Mouse (Mus musculus) liver, embryonic 15.5 days (tissue): Measurements from ENCODE around the gene 3110082I17Rik. TPM values are rescaled to one million over a fixed set of nuclear protein-coding genes. Genes with fewer than 3 reads are reported as not detected.

Experiments used
- ATAC-seq: fragments of 200-750 bp; cut with Nextera tagmentation; 2 replicates; pipeline ENCODE4 v1.8.0; 2017; ENCODE audit warnings: moderate number of reproducible peaks, mild to moderate bottlenecking, moderate library complexity; ENCODE audit not compliant: insufficient read depth
- H3K27ac ChIP-seq: fragments of 300-500 bp; sonication (generic); replicated peaks from 2 replicates; pipeline ENCODE4 v1.5.1; 2015; ENCODE audit warnings: mild to moderate bottlenecking, inconsistent platforms
- H3K27me3 ChIP-seq: fragments of 300-500 bp; sonication (generic); 2 replicates; pipeline ENCODE4 v1.6.1; 2015; ENCODE audit warnings: mild to moderate bottlenecking, inconsistent platforms
- H3K36me3 ChIP-seq: fragments of 300-500 bp; sonication (generic); replicated peaks from 2 replicates; pipeline ENCODE4 v1.6.1; 2015; ENCODE audit warnings: moderate library complexity, mild to moderate bottlenecking, inconsistent platforms
- H3K4me1 ChIP-seq: fragments of 300-500 bp; sonication (generic); replicated peaks from 2 replicates; pipeline ENCODE4 v1.6.1; 2015; ENCODE audit warnings: inconsistent platforms
- H3K4me2 ChIP-seq: fragments of 300-500 bp; sonication (generic); 2 replicates; pipeline ENCODE4 v1.6.1; 2015; ENCODE audit warnings: moderate library complexity, mild to moderate bottlenecking, inconsistent platforms
- H3K4me3 ChIP-seq: fragments of 300-500 bp; sonication (generic); replicated peaks from 2 replicates; pipeline ENCODE4 v1.5.1; 2015; ENCODE audit warnings: mild to moderate bottlenecking, inconsistent platforms
- H3K9ac ChIP-seq: fragments of 300-500 bp; sonication (generic); 2 replicates; pipeline ENCODE4 v1.6.1; 2015; ENCODE audit warnings: moderate library complexity, mild to moderate bottlenecking, inconsistent platforms
- H3K9me3 ChIP-seq: fragments of 300-500 bp; sonication (generic); replicated peaks from 2 replicates; pipeline ENCODE4 v1.6.1; 2016; ENCODE audit warnings: inconsistent platforms
- WGBS: fragments of 180-500 bp; shearing (Covaris S2); methylation state at CpG from one replicate; pipeline ENCODE4 v1.1.7; 2015; ENCODE audit warnings: mixed read lengths; ENCODE audit not compliant: insufficient replicate concordance; 5-methylcytosine and 5-hydroxymethylcytosine counted together
- polyA plus RNA-seq: library from polyadenylated mRNA; unstranded; fragments of >200 nt; fragmentation: Nextera tagmentation; extraction: Ambion mirVana; gene quantifications from 2 replicates; pipeline ENCODE4 v1.2.1, GENCODE M21; 2015

3110082I17Rik gene
- polyA plus RNA-seq, 1 experiment from 2014 or later, result 12.0 TPM

GRCm38 (mm10) chr5:139364911-139365571 is 95.3 kb downstream of the 3110082I17Rik start:
- Histone ChIP-seq H3K4me2 (peak overlapping the region; percentile 43), H3K27me3 (no peaks in the 10 kb centered on the region), H3K4me1 (peaks cover 62% of the 10 kb centered on the region), H3K9me3 (no peaks in the 10 kb centered on the region), H3K27ac (peak overlapping the region; percentile 82), H3K36me3 (no peaks in the 10 kb centered on the region), H3K9ac (0 out of 2 replicates have a peak overlapping the region, but pooled peaks have one; percentile 7), H3K4me3 (no peak overlapping the region)
- WGBS, result 38% methylated on average over 5 of the region's 5 CpGs
- peak; percentile 17; the same call in 1 of the 2 replicates for ATAC-seq

DNA sequence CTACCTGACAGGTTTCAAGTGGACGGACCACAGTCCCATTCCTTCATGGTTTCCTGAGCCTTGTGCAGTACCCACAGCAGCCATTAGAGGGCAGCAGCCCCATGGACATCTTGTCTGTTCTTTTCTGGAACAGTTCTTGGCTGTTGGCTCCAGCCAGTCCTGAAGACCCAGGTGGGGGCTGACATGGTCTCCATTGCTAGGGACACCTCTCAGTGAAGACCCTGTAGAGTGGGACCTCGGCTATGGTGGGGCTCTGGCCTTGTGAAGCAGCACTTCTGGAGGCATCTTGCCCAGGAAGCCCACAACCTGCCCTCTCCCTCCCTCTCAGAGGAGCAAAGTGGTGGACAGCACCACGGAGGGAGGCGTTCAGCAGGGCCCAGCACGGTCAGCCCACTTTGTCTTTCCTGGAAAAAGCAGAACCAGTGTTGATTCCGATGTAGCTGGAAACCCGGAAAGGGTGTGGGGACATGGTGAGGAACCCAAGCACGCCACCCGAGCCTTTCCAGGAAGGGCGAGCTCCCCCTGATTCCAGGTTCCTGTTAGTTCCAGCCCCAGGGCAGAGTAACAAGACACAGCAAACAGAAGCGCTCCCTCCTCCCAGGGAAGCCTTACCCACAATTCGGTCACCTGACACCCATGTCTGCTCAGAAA is 95.9 kb downstream of the 3110082I17Rik start:
- peak overlapping the region; percentile 82 for H3K27ac ChIP-seq
- ATAC-seq, result peak; percentile 49

DNA sequence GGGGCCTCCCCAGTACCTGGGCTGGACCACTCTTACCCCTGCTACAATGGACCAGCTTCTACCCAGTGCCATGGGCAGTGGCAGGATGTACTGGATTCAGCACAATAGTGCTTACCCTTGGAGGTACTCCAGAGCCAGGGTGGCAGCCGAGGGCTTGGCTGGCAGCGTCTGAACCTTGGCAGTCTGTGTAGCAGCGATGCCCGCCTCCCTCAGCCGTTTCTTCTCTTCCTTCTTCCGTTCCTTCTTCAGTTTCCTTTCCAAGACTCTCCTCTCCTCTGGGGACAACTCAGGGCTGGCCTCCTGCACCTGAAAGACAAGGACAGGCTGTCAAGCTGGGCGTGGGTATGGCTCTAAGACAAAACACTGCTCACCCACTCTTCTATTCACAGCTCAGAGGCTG is 96.5 kb downstream of the 3110082I17Rik start:
- H3K36me3 ChIP-seq, result no peaks in the 10 kb centered on the region
- ATAC-seq, result no peak
- H3K4me2 ChIP-seq, result 0 out of 2 replicates have a peak overlapping the region, but pooled peaks have one; percentile 43
- no peak overlapping the region for H3K9ac ChIP-seq
- H3K27me3 ChIP-seq, result no peaks in the 10 kb centered on the region
- H3K4me3 ChIP-seq, result no peak overlapping the region
- WGBS, result 55% methylated on average over 7 of the region's 7 CpGs
- no peaks in the 10 kb centered on the region for H3K9me3 ChIP-seq
- H3K27ac ChIP-seq, result no peak overlapping the region
- H3K4me1 ChIP-seq, result peaks cover 51% of the 10 kb centered on the region

More for the DNA sequence above, 95.9 kb downstream of the 3110082I17Rik start:
- Histone ChIP-seq H3K9me3 (no peaks in the 10 kb centered on the region), H3K4me2 (peak overlapping the region; percentile 43), H3K4me1 (peaks cover 55% of the 10 kb centered on the region), H3K9ac (0 out of 2 replicates have a peak overlapping the region, but pooled peaks have one; percentile 7), H3K27me3 (no peaks in the 10 kb centered on the region), H3K36me3 (no peaks in the 10 kb centered on the region), H3K4me3 (no peak overlapping the region)
- WGBS, result 20% methylated on average over 12 of the region's 12 CpGs

- no peak overlapping the region for H3K4me3 ChIP-seq
- no peaks in the 10 kb centered on the region for H3K36me3 ChIP-seq
- no peak overlapping the region for H3K27ac ChIP-seq
- WGBS, result 77% methylated on average over 5 of the region's 5 CpGs
- H3K4me2 ChIP-seq, result no peak overlapping the region
- H3K4me1 ChIP-seq, result peaks cover 7% of the 10 kb centered on the region
- no peaks in the 10 kb centered on the region for H3K27me3 ChIP-seq
- no peak overlapping the region for H3K9ac ChIP-seq
- ATAC-seq, result no peak
- H3K9me3 ChIP-seq, result no peaks in the 10 kb centered on the region
These were observed 101.1 kb downstream of the 3110082I17Rik start for GRCm38 (mm10) chr5:139359244-139359643.

GRCm38 (mm10) chr5:139358653-139359052 is 101.7 kb downstream of the 3110082I17Rik start:
- H3K36me3 ChIP-seq, result no peaks in the 10 kb centered on the region
- H3K27me3 ChIP-seq, result no peaks in the 10 kb centered on the region
- no peak overlapping the region for H3K4me3 ChIP-seq
- ATAC-seq, result 0 out of 2 replicates have a peak, but pooled peaks have one; percentile 11
- WGBS, result 71% methylated on average over 2 of the region's 2 CpGs
- no peak overlapping the region for H3K4me2 ChIP-seq
- no peaks in the 10 kb centered on the region for H3K9me3 ChIP-seq
- no peak overlapping the region for H3K27ac ChIP-seq
- H3K4me1 ChIP-seq, result peaks cover 7% of the 10 kb centered on the region
- H3K9ac ChIP-seq, result no peak overlapping the region

DNA sequence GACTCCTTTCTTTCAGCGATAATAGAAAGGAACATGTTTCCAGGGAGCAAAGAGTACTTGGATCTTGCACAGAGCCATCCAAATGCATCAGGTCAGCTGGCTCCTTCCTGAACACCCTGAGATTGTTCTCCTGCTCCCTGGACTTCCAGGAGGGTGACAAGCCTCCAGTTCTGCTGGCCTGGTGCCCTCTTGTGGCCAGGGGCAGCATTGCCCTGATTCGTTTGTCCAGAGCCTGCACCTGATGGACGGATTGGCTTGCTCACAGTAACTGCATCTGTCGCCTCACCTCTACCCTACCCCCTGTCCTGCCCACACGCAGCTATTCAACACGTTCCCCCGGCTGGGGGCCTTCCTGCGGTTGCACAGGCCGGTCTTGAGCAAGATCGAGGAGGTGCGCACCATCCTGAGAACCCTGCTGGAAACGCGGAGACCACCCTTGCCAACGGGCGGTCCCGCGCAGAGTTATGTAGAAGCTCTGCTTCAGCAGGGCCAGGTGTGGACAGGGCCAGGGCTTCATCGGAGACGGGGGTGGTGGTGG is 105.0 kb downstream of the 3110082I17Rik start:
- no peak overlapping the region for H3K27ac ChIP-seq
- WGBS, result 35% methylated on average over 19 of the region's 19 CpGs
- H3K9ac ChIP-seq, result no peak overlapping the region
- no peak overlapping the region for H3K4me2 ChIP-seq
- no peaks in the 10 kb centered on the region for H3K36me3 ChIP-seq
- no peaks in the 10 kb centered on the region for H3K9me3 ChIP-seq
- 0 out of 2 replicates have a peak, but pooled peaks cover 4% of the 10 kb centered on the region for H3K27me3 ChIP-seq
- H3K4me3 ChIP-seq, result no peak overlapping the region
- no peak; the same call in none of the 2 replicates for ATAC-seq
- H3K4me1 ChIP-seq, result peaks cover 39% of the 10 kb centered on the region

- WGBS, result 73% methylated on average over 11 of the region's 11 CpGs
- Histone ChIP-seq H3K36me3 (no peaks in the 10 kb centered on the region), H3K4me1 (peaks cover 53% of the 10 kb centered on the region), H3K27ac (no peak overlapping the region), H3K4me3 (no peak overlapping the region), H3K27me3 (0 out of 2 replicates have a peak, but pooled peaks cover 4% of the 10 kb centered on the region), H3K9me3 (no peaks in the 10 kb centered on the region), H3K4me2 (no peak overlapping the region), H3K9ac (no peak overlapping the region)
- ATAC-seq, result no peak
These were observed 106.4 kb downstream of the 3110082I17Rik start for GRCm38 (mm10) chr5:139353946-139354345.

DNA sequence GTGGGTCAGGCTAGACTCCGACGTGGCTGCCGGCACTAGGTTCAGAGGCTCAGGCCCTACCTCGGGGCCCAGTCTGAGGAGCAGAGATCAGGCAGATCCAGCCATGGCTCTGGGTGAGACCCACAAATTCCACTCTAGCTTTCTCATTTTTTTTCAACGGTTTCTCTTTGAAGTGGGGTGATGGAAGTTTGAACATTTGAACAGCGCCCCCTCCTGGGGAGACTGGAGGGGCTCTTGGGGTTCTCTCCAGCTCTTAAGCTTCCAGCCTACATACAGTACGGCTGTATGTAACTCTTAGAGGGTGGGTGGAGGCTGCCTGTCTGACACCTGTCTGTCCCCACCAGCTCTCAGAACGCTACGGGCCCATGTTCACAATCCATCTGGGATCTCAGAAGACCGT is 106.8 kb downstream of the 3110082I17Rik start:
- H3K36me3 ChIP-seq, result no peaks in the 10 kb centered on the region
- no peak overlapping the region for H3K4me3 ChIP-seq
- H3K4me1 ChIP-seq, result peaks cover 57% of the 10 kb centered on the region
- 48% methylated on average over 10 of the region's 10 CpGs for WGBS
- H3K4me2 ChIP-seq, result no peak overlapping the region
- no peak overlapping the region for H3K9ac ChIP-seq
- ATAC-seq, result no peak
- 0 out of 2 replicates have a peak, but pooled peaks cover 4% of the 10 kb centered on the region for H3K27me3 ChIP-seq
- H3K9me3 ChIP-seq, result no peaks in the 10 kb centered on the region
- H3K27ac ChIP-seq, result no peak overlapping the region

GRCm38 (mm10) chr5:139352317-139352716 is 108.0 kb downstream of the 3110082I17Rik start, which contains the start of gene Cyp2w1:
Cyp2w1 (plus strand) TSS chr5:139352617.
- 57% methylated on average over 6 of the region's 6 CpGs for WGBS
- no peaks in the 10 kb centered on the region for H3K36me3 ChIP-seq
- H3K27ac ChIP-seq, result peak within 1 kb of the TSS; percentile 31; the same call in 1 of the 2 replicates
- no peaks in the 10 kb centered on the region for H3K9me3 ChIP-seq
- 0 out of 2 replicates have a peak, but pooled peaks cover 4% of the 10 kb centered on the region for H3K27me3 ChIP-seq
- H3K4me1 ChIP-seq, result peaks cover 66% of the 10 kb centered on the region
- no peak within 1 kb of the TSS for H3K9ac ChIP-seq
- H3K4me3 ChIP-seq, result no peak within 1 kb of the TSS
- 0 out of 2 replicates have a peak within 1 kb of the TSS, but pooled peaks have one; percentile 3 for H3K4me2 ChIP-seq
- ATAC-seq, result no peak

GRCm38 (mm10) chr5:139351628-139352027 is 108.7 kb downstream of the 3110082I17Rik start:
- Histone ChIP-seq H3K4me2 (0 out of 2 replicates have a peak overlapping the region, but pooled peaks have one; percentile 3), H3K9me3 (no peaks in the 10 kb centered on the region), H3K27ac (peak overlapping the region; percentile 31; the same call in 1 of the 2 replicates), H3K27me3 (0 out of 2 replicates have a peak, but pooled peaks cover 4% of the 10 kb centered on the region), H3K4me3 (no peak overlapping the region), H3K4me1 (peaks cover 66% of the 10 kb centered on the region), H3K36me3 (no peaks in the 10 kb centered on the region), H3K9ac (no peak overlapping the region)
- ATAC-seq, result no peak
- WGBS, result 31% methylated on average over 8 of the region's 8 CpGs

DNA sequence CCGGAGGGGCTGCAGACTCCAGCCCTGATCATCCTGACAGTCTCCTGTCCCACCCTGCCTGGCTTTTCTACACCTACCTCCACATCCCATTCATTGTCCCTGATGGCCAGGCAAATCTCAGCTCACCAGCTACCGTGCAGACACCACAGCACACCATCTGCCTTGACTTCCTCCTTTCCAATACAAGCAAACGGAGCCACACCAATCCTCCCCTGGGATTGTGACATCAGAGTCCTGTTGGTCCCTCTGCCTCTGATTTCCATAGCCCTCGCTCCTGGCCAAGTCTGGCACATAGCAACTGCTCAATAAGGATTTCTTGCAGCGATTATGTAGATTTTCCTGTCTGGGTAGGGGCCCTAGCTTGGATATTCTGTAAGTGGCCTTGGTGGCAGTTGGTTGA is 109.2 kb downstream of the 3110082I17Rik start, which contains the start of gene Cox19:
Cox19 (minus strand) TSS at position 285 of the 400 bp plus-strand sequence.
- Histone ChIP-seq H3K4me2 (0 out of 2 replicates have a peak within 1 kb of the TSS, but pooled peaks have one; percentile 3), H3K9ac (no peak within 1 kb of the TSS), H3K36me3 (no peaks in the 10 kb centered on the region), H3K4me1 (peaks cover 66% of the 10 kb centered on the region), H3K4me3 (no peak within 1 kb of the TSS), H3K27ac (peak within 1 kb of the TSS; percentile 31; the same call in 1 of the 2 replicates), H3K27me3 (0 out of 2 replicates have a peak, but pooled peaks cover 4% of the 10 kb centered on the region), H3K9me3 (no peaks in the 10 kb centered on the region)
- WGBS, result 43% methylated on average over 5 of the region's 5 CpGs
- ATAC-seq, result no peak
